Mouse (Mus musculus) heart, postnatal 0 days (tissue): ENCODE data around the gene Cbl.

Source experiments
- CTCF ChIP-seq: IDR thresholded peaks from 2 replicates; pipeline ENCODE4 v1.5.1; 2016; ENCODE audit warnings: antibody characterized with exemption, control low read depth, low read depth
- EP300 ChIP-seq: IDR thresholded peaks from 2 replicates; pipeline ENCODE4 v1.6.1; 2016; ENCODE audit warnings: antibody characterized with exemption, low read depth

- TF ChIP-seq CTCF (no peak), EP300 (no peak)
Measured at GRCm38 (mm10) chr9:44144718-44145060, 89.2 kb downstream of the Cbl start.
